In the genomic region with DNA sequence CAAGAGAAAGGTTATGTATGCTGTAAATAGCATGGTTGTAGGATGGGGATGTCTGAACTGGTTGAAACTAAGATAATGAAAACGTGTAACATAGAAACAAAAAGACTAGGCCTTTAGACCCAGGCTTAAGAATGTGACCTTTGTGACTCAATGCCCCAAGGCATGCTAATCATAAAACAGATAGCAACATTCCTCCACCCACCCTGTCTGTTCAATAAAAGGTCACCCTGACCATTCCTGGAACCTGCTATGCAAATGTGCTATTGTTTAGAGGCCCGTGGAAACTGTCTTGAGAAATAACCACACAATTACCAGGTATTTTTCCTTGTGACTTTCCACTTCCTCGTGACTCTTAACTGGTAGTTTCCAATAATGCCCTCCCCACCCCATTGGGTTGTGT, we compare ENCODE assay signal across 25 mouse cellular contexts.
"Had no signal": no experiment of that assay in that cellular context is flagged by ENCODE, and none has a peak within 500 bp of the region (broad histone marks: within the 10 kb centered on the region; RNA-seq: fewer than 3 reads in every experiment).

No protein-coding gene starts in this region.

- H3K9me3 ChIP-seq: heart, embryonic 13.5 days; heart, embryonic 15.5 days; hindbrain, embryonic 13.5 days; hindbrain, embryonic 15.5 days; limb, embryonic 10.5 days; limb, embryonic 12.5 days; liver, embryonic 15.5 days had no signal

- H3K27ac ChIP-seq: heart, adult 2 months; heart, embryonic 13.5 days; heart, embryonic 15.5 days; hindbrain, embryonic 13.5 days; hindbrain, embryonic 15.5 days; hindbrain, postnatal 0 days; layer of hippocampus, adult 2 months; left cerebral cortex, adult 2 months; limb, embryonic 10.5 days; limb, embryonic 12.5 days; liver, embryonic 13.5 days; liver, embryonic 15.5 days had no signal

- H3K4me3 ChIP-seq: heart, adult 2 months; heart, embryonic 13.5 days; heart, embryonic 15.5 days; hindbrain, embryonic 13.5 days; hindbrain, embryonic 15.5 days; layer of hippocampus, adult 2 months; left cerebral cortex, adult 2 months; limb, embryonic 10.5 days; limb, embryonic 12.5 days; liver, embryonic 13.5 days; liver, embryonic 15.5 days had no signal

- H3K4me1 ChIP-seq: heart, embryonic 15.5 days; hindbrain, embryonic 13.5 days; hindbrain, embryonic 15.5 days; liver, embryonic 13.5 days; liver, embryonic 15.5 days had no signal

- H3K27me3 ChIP-seq: heart, embryonic 13.5 days; heart, embryonic 15.5 days; hindbrain, embryonic 13.5 days; hindbrain, embryonic 15.5 days; limb, embryonic 12.5 days; liver, embryonic 13.5 days; liver, embryonic 15.5 days had no signal

- H3K4me2 ChIP-seq: heart, embryonic 11.5 days; heart, embryonic 13.5 days; heart, embryonic 15.5 days; hindbrain, embryonic 13.5 days; hindbrain, embryonic 15.5 days; limb, embryonic 12.5 days; liver, embryonic 11.5 days; liver, embryonic 13.5 days; liver, embryonic 15.5 days had no signal

- H3K9ac ChIP-seq: heart, embryonic 13.5 days; heart, embryonic 15.5 days; hindbrain, embryonic 13.5 days; hindbrain, embryonic 15.5 days; limb, embryonic 12.5 days; liver, embryonic 13.5 days; liver, embryonic 15.5 days had no signal

- DNase-seq: gastrocnemius, postnatal 14 days; gastrocnemius, postnatal 36 days; heart, adult 11 months; heart, adult 2 months; heart, postnatal 14 days; heart, postnatal 36 days; kidney, adult 18-20 months; kidney, adult 8-10 months; kidney, postnatal 10 days; kidney, postnatal 25 days; kidney, postnatal 4 days; liver; liver, embryonic 13.5 days had no signal

- ATAC-seq: hindbrain, postnatal 0 days had no signal

- H3K36me3 ChIP-seq: heart, embryonic 13.5 days; heart, embryonic 15.5 days; hindbrain, embryonic 13.5 days; hindbrain, embryonic 15.5 days; limb, embryonic 10.5 days; limb, embryonic 12.5 days; liver, embryonic 13.5 days; liver, embryonic 15.5 days had no signal
